Mouse (Mus musculus) kidney, adult 10 weeks (tissue): ENCODE results near the gene Cst3. TPM values are rescaled to one million over a fixed set of nuclear protein-coding genes. Genes with fewer than 3 reads are reported as not detected.

Experiments used
- polyA plus RNA-seq: library from polyadenylated mRNA; stranded (reverse); fragments of 350-450 nt; fragmentation: Illumina TruSeq; extraction: RNeasy Lipid Tissue Mini Kit (QIAGEN cat#74804); gene quantifications from one replicate; pipeline ENCODE4 v1.2.3, GENCODE M21; 2014; ENCODE audit warnings: low read depth, low replicate concordance

Gene Cst3
- 32.9 TPM for polyA plus RNA-seq

GRCm38 (mm10) chr2:148875335-148875811, at the start of gene Cst3:
Cst3 (minus strand) TSS chr2:148875692.

GRCm38 (mm10) chr2:148864966-148865365, 10.5 kb downstream of the Cst3 start, which contains the start of gene 9230104L09Rik:
9230104L09Rik (minus strand) TSS chr2:148865038.

GRCm38 (mm10) chr2:148834912-148835311, 40.6 kb downstream of the Cst3 start, which contains the start of gene Cst9:
Cst9 (plus strand) TSS chr2:148835147.

Other genes with a start within 250 kb of the Cst3 start
- 4.1 TPM for gene Nxt1, start 203.1 kb downstream of the Cst3 start, polyA plus RNA-seq
- 38.2 TPM for gene Gzf1, start 194.7 kb downstream of the Cst3 start, polyA plus RNA-seq
- gene Napb, start 143.2 kb downstream of the Cst3 start, polyA plus RNA-seq = 3.8 TPM
- gene Cstl1, start 125.3 kb downstream of the Cst3 start, polyA plus RNA-seq = not detected
- not detected for gene Cst11, start 104.2 kb downstream of the Cst3 start, polyA plus RNA-seq
- gene 8030411F24Rik, start 93.7 kb downstream of the Cst3 start, polyA plus RNA-seq = not detected
- not detected for gene Cst12, start 86.3 kb downstream of the Cst3 start, polyA plus RNA-seq
- gene Cst8, start 76.9 kb downstream of the Cst3 start, polyA plus RNA-seq = 3.7 TPM
- gene Cst13, start 55.6 kb downstream of the Cst3 start, polyA plus RNA-seq = not detected
- not detected for gene Cst9, start 40.5 kb downstream of the Cst3 start, polyA plus RNA-seq
- gene 9230104L09Rik, start 10.7 kb downstream of the Cst3 start, polyA plus RNA-seq = not detected
- gene Gm1330, start 127.6 kb upstream of the Cst3 start, polyA plus RNA-seq = not detected
- gene Gm10750, start 141.5 kb upstream of the Cst3 start, polyA plus RNA-seq = not detected